Mouse (Mus musculus): ENCODE measurements around the gene Ccnf.

- TF ChIP-seq CTCF (conservative IDR thresholded peaks at IDR 0.05; ENCODE audit: low read length) (no peak), NANOG (IDR thresholded peaks at IDR 0.05; ENCODE audit: borderline replicate concordance, low read length) (no peak)
Measured at GRCm38 (mm10) chr17:24260516-24260915, 9.2 kb upstream of the Ccnf start.
